Mouse (Mus musculus) erythroblast, embryonic 14.5 days (primary cell): ENCODE measurements around the gene Timm13.

Experiments
- GATA1 ChIP-seq: IDR thresholded peaks from 2 replicates; pipeline ENCODE4 v1.6.1; 2012; ENCODE audit warnings: low read length, inconsistent platforms, mixed read lengths
- TAL1 ChIP-seq: IDR thresholded peaks from 3 replicates; pipeline ENCODE4 v1.6.1; 2012; ENCODE audit warnings: low read length, inconsistent platforms, mixed read lengths

DNA sequence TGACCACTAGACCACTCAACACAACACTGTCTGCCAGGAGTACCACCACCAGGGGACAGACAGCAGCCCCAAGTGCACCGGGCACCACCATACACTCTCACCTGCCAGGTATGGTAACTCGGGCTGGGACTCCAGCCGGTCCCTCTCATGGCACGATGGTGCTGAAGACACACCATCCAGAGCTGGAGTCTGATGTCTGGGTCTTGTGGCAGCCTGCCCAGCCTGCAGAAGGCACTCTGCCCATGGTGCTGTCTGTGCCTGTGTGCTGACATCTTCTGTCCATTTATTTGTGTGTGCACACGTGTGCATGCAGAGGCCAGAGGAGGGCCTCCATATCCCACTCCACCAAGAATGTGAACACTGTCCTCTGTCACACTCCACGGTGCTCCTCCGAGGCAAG, 5.7 kb downstream of the Timm13 start:
- TF ChIP-seq GATA1: no peak
- TF ChIP-seq TAL1: no peak
